Mouse (Mus musculus): ENCODE data around the gene Glb1.

- TF ChIP-seq POLR2A (IDR thresholded peaks at IDR 0.05; ENCODE audit: control insufficient read depth, extremely low read depth, insufficient read depth, low read length, poor library complexity) = no peak
- no peak for TF ChIP-seq CTCF (IDR thresholded peaks at IDR 0.05; ENCODE audit: borderline replicate concordance, control insufficient read depth, extremely low read depth, insufficient read depth, low read length, poor library complexity)
These were observed 21.0 kb upstream of the Glb1 start for GRCm38 (mm10) chr9:114379871-114380270.
